Mouse (Mus musculus) heart, adult 2 months (tissue): ENCODE measurements at regions not wholly inside any gene's neighbourhood (a gene's known extent, or its start where the extent isn't known, plus 50 kb on each side); places are given as distances from the start of the nearest gene placed in this dataset.

ENCODE experiments used
- CTCF ChIP-seq: fragments of 200-600 bp; IDR thresholded peaks from 2 replicates; pipeline ENCODE4 v1.8.1; 2022; ENCODE audit warnings: antibody characterized with exemption, mild to moderate bottlenecking, moderate library complexity
- EP300 ChIP-seq: fragments of 200-500 bp; IDR thresholded peaks from 2 replicates; pipeline ENCODE4 v1.6.1; 2011; ENCODE audit warnings: low read depth, low read length, control low read depth; ENCODE audit not compliant: insufficient read depth
- POLR2A ChIP-seq: fragments of 200-500 bp; IDR thresholded peaks from 2 replicates; pipeline ENCODE4 v1.6.1; 2011; ENCODE audit warnings: mild to moderate bottlenecking, low read depth, low read length, control low read depth; ENCODE audit not compliant: insufficient read depth

DNA sequence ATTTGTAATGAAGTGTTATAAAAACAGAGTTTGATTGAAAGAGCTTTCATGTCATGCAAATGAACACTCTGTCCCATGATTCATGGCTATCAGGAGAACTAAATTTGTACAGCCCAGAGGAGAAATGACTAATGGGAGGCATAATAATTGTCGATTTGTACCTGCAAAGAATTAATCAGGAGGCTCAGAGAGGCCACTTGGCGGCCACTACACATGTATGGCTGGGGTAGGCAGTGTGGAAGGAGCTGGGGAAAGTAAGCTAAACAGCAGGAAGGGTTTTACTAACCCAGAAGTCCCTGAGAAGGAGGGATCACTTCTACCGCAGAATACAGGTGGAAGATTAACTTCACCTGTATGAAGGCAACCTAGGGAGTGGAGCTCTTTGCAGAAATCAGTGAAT, 145.9 kb upstream of the Vstm2b start:
- TF ChIP-seq POLR2A (no peak), CTCF (no peak), EP300 (no peak)
